10 mouse cellular contexts compared by ENCODE assay signal in the genomic region with DNA sequence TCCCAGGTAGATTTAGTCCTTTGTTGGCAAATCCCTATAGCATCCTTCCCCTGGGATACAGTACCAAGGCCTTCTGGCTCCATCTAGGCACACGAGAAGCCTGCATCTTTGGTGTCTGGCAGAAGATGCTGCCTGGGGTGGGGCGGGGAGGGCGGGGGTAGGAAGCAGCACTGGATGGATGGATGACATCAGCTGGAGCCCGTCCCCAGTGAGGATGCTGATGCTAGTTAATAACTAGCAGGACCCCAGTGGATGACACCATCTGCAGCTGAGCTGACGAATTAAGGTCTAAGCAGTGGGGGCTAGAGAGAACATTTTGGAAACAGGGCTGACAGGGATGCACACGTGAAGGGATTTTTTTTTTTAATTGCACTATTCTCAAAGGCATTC.
DNase-seq lines count a peak whose midpoint lies in the region; ATAC-seq and TF ChIP-seq lines count a peak whose summit lies in the region.
"Had no signal": no experiment of that assay in that cellular context is flagged by ENCODE, and none has a peak within 500 bp of the region (broad histone marks: within the 10 kb centered on the region; RNA-seq: fewer than 3 reads in every experiment).

No protein-coding gene starts in this region.

- H3K4me2 ChIP-seq in heart, embryonic 14.5 days (ENCODE audit: low read length) = peak overlapping the region; percentile 5; the same call in 1 of the 2 replicates
- H3K4me2 ChIP-seq in midbrain, embryonic 13.5 days (replicated peaks) = no peak overlapping the region
- H3K4me2 ChIP-seq: limb, embryonic 12.5 days had no signal

- H3K9ac ChIP-seq in heart, embryonic 14.5 days (ENCODE audit: low read length) = peak overlapping the region; percentile 38
- no peak overlapping the region for H3K9ac ChIP-seq in midbrain, embryonic 13.5 days (replicated peaks)
- H3K9ac ChIP-seq: limb, embryonic 12.5 days; lung, embryonic 15.5 days had no signal

- no peak for TF ChIP-seq POLR2A in thymus, adult 2 months (IDR thresholded peaks at IDR 0.05; ENCODE audit: control insufficient read depth, extremely low read depth, insufficient read depth, low read length, poor library complexity)

- ATAC-seq in heart, embryonic 14.5 days (ENCODE audit: insufficient number of reproducible peaks, insufficient read depth, low FRiP score, low read depth) = no peak
- peak; percentile 18; the same call in 1 of the 2 replicates for ATAC-seq in midbrain, embryonic 13.5 days
- ATAC-seq in CD4-positive, CD25-positive, alpha-beta regulatory T cell, adult 4 months = no peak
- ATAC-seq: intestine, embryonic 16.5 days had no signal

- TF ChIP-seq CTCF in thymus, adult 2 months (IDR thresholded peaks at IDR 0.05; ENCODE audit: borderline replicate concordance, control insufficient read depth, extremely low read depth, insufficient read depth, low read length, poor library complexity) = no peak

- no peak overlapping the region for H3K4me3 ChIP-seq in heart, embryonic 14.5 days (ENCODE audit: control insufficient read depth in 1 of 2, insufficient read depth in 1 of 2, low read depth in 1 of 2, low read length in 2 of 2)
- no peak overlapping the region for H3K4me3 ChIP-seq in thymus, adult 2 months (ENCODE audit: control insufficient read depth, insufficient read depth, low read length)
- no peak overlapping the region for H3K4me3 ChIP-seq in midbrain, embryonic 13.5 days (replicated peaks)
- H3K4me3 ChIP-seq: limb, embryonic 12.5 days; lung, embryonic 15.5 days had no signal

- H3K27ac ChIP-seq in heart, embryonic 14.5 days (replicated peaks in 1 of 2; ENCODE audit: control insufficient read depth in 1 of 2, insufficient read depth in 1 of 2, low read depth in 2 of 2, low read length in 2 of 2) = peak overlapping the region; percentile 90 to 92
- peak overlapping the region; percentile 87 for H3K27ac ChIP-seq in thymus, adult 2 months (ENCODE audit: control insufficient read depth, insufficient read depth, low read length)
- peak overlapping the region; percentile 77 for H3K27ac ChIP-seq in midbrain, embryonic 13.5 days
- H3K27ac ChIP-seq: limb, embryonic 12.5 days had no signal

- WGBS in heart, embryonic 14.5 days = 70% methylated on average over 6 of the region's 6 CpGs
- 90% methylated on average over 6 of the region's 6 CpGs for WGBS in thymus, adult 2 months
- 43% methylated on average over 6 of the region's 6 CpGs for WGBS in midbrain, embryonic 13.5 days

- no peak for DNase-seq in heart, postnatal 4 days
- no peak for DNase-seq in thymus, adult 2 months
- no peak for DNase-seq in thymus, postnatal 0 days (ENCODE audit: low spot score)
- no peak for DNase-seq in embryo, embryonic 9.5 days (ENCODE audit: extremely low spot score)

- H3K27me3 ChIP-seq in heart, embryonic 14.5 days (ENCODE audit: control insufficient read depth, insufficient read depth, low read length) = no peaks in the 10 kb centered on the region
- no peaks in the 10 kb centered on the region for H3K27me3 ChIP-seq in thymus, adult 2 months (ENCODE audit: control insufficient read depth, insufficient read depth, low read length)
- peaks cover 4% of the 10 kb centered on the region; the same call in 1 of the 2 replicates for H3K27me3 ChIP-seq in midbrain, embryonic 13.5 days
- H3K27me3 ChIP-seq: limb, embryonic 12.5 days; lung, embryonic 15.5 days had no signal

- peaks cover 47 to 61% of the 10 kb centered on the region in 2 experiments for H3K4me1 ChIP-seq in heart, embryonic 14.5 days (ENCODE audit: control insufficient read depth in 2 of 2, insufficient read depth in 2 of 2, low read length in 2 of 2)
- peaks cover 21% of the 10 kb centered on the region for H3K4me1 ChIP-seq in thymus, adult 2 months (replicated peaks; ENCODE audit: control insufficient read depth, insufficient read depth, low read length)
- peaks cover 45% of the 10 kb centered on the region for H3K4me1 ChIP-seq in midbrain, embryonic 13.5 days (replicated peaks)

- H3K36me3 ChIP-seq in heart, embryonic 14.5 days (ENCODE audit: control insufficient read depth, insufficient read depth, low read length) = no peaks in the 10 kb centered on the region
- H3K36me3 ChIP-seq in thymus, adult 2 months (ENCODE audit: control insufficient read depth, insufficient read depth, low read length) = no peaks in the 10 kb centered on the region
- H3K36me3 ChIP-seq in midbrain, embryonic 13.5 days = no peaks in the 10 kb centered on the region
- H3K36me3 ChIP-seq: limb, embryonic 12.5 days; lung, embryonic 15.5 days had no signal

- no peaks in the 10 kb centered on the region for H3K9me3 ChIP-seq in heart, embryonic 14.5 days (ENCODE audit: control insufficient read depth, low read length)
- no peaks in the 10 kb centered on the region for H3K9me3 ChIP-seq in midbrain, embryonic 13.5 days
- H3K9me3 ChIP-seq: limb, embryonic 12.5 days; lung, embryonic 15.5 days had no signal
